Mouse (Mus musculus) small intestine, adult 2 months (tissue): ENCODE data around the gene Stau1. TPM values are rescaled to one million over a fixed set of nuclear protein-coding genes. Genes with fewer than 3 reads are reported as not detected.

ENCODE experiments used
- H3K27ac ChIP-seq: fragments of 200-500 bp; 2 replicates; pipeline ENCODE4 v1.5.1; 2012; ENCODE audit warnings: low read depth, low read length, control low read depth, inconsistent platforms; ENCODE audit not compliant: insufficient read depth
- H3K27me3 ChIP-seq: fragments of 200-500 bp; 2 replicates; pipeline ENCODE4 v1.6.1; 2012; ENCODE audit warnings: mild to moderate bottlenecking, moderate library complexity, low read length, inconsistent platforms; ENCODE audit not compliant: control insufficient read depth, insufficient read depth
- H3K36me3 ChIP-seq: fragments of 200-500 bp; 2 replicates; pipeline ENCODE4 v1.6.1; 2012; ENCODE audit warnings: mild to moderate bottlenecking, low read length, control low read depth, inconsistent platforms; ENCODE audit not compliant: control insufficient read depth, insufficient read depth
- H3K4me1 ChIP-seq: fragments of 200-500 bp; 2 replicates; pipeline ENCODE4 v1.6.1; 2012; ENCODE audit warnings: low read length, inconsistent platforms, mixed read lengths; ENCODE audit not compliant: control insufficient read depth, insufficient read depth, insufficient read length
- H3K4me3 ChIP-seq: fragments of 200-500 bp; 2 replicates; pipeline ENCODE4 v1.5.1; 2012; ENCODE audit warnings: low read depth, mild to moderate bottlenecking, control low read depth, inconsistent platforms, low read length, moderate library complexity
- CTCF ChIP-seq: fragments of 200-500 bp; IDR thresholded peaks from 2 replicates; pipeline ENCODE4 v1.5.1; 2012; ENCODE audit warnings: low read depth, mild to moderate bottlenecking, control low read depth, inconsistent platforms, low read length, moderate library complexity, mixed read lengths; ENCODE audit not compliant: insufficient replicate concordance, insufficient read length; ENCODE audit errors: extremely low read depth
- POLR2A ChIP-seq: fragments of 200-500 bp; IDR thresholded peaks from 2 replicates; pipeline ENCODE4 v1.6.1; 2012; ENCODE audit warnings: low read depth, mild to moderate bottlenecking, control low read depth, inconsistent platforms, low read length, moderate library complexity
- WGBS: fragments of 180-500 bp; shearing (Covaris S2); methylation state at CpG from one replicate; pipeline ENCODE4 v1.1.7; 2018; 5-methylcytosine and 5-hydroxymethylcytosine counted together
- polyA plus RNA-seq: library from polyadenylated mRNA; depleted of rRNA; stranded (reverse); fragments of >200 nt; gene quantifications from 2 replicates; pipeline ENCODE4 v1.2.3, GENCODE M21; 2012; rRNA removed

The Stau1 gene
- 5.3 and 9.8 TPM in 2 replicates for polyA plus RNA-seq

DNA sequence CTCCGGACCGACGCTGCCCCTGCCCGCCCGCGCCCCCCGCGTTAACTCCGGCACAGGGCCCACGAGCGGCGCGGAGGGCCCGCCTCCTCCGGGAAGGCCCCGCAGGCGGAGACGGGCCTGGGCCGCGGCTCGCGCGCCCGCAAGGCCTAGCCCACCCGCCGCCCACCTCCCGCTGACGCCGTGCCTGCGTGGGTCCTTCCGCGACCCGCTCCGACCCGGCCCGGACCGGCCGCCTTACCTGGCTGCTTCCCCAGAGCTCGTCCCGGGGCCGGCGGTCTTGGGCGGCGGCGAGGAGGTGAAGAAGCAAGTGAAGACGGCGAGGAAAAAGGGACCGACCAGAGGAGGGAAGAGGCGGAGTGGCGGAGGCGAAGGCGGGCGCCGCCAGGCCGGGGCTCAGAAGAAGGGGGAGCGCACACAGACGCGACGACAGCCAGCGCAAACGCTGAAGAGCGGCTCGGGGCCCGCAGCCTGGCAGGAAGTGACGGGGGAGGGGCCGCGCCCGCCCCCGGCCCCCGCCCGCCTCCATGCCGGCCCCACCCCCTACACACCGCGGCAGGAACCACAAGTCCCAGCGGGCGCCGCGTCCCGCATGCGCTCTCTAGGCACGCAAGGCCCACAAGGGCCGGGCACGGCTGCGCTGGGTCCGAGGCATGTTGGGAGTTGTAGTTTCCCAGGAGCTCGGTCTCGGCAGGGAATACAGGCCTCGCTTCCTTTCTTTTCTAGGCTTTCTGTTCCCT is at the start of gene Stau1:
Gene Stau1, minus strand, starts transcription at position 504 of the 737 bp plus-strand sequence.
- WGBS, result 1% methylated on average over 79 of the region's 88 CpGs
- peak within 1 kb of the TSS; percentile 94 for H3K27ac ChIP-seq
- TF ChIP-seq POLR2A (peak; percentile 92), CTCF (no peak)
- H3K4me3 ChIP-seq, result peak within 1 kb of the TSS; percentile 85
- no peaks in the 10 kb centered on the region for H3K27me3 ChIP-seq
- H3K4me1 ChIP-seq, result peaks cover 5% of the 10 kb centered on the region; the same call in 1 of the 2 replicates
- H3K36me3 ChIP-seq, result no peaks in the 10 kb centered on the region; the same call in 1 of the 2 replicates

DNA sequence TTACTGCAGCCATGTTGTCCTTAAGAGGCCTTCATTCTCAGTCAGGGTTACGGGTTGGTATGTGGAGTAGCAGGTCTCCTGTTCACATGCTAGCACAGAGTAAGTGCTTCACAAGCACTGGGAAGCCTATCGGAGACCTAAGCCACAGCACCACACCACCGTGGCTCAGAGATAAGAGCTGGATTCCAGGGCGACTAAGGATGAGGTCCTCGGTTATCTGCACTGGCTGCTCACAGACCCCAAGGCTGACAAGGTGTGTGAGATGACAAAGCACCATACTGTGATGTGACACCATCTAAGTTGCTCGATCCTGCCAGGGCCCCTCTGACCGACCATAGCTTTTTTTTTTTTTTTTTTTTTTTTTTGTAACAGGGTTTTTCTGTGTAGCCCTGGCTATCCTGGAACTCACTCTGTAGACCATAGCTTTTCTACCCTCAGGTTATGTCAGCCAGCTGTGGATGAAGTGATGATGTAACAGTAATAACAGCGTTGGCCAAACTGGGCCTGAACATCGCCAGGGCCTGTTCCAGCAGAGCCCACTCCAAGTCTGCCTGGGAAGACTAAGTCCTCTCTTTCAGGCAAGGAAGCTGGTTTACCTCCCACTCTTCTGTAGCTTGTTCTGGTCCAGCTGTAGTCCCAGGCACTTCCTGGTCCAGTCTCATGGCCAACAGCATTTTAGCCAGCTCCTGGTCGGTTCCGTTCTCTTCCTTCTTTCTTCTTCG is 47.5 kb upstream of the Stau1 start:
- TF ChIP-seq CTCF (no peak), POLR2A (no peak)
- H3K4me3 ChIP-seq, result no peak overlapping the region
- H3K27ac ChIP-seq, result no peak overlapping the region
- H3K27me3 ChIP-seq, result no peaks in the 10 kb centered on the region
- WGBS, result 80% methylated on average over 12 of the region's 12 CpGs
- H3K4me1 ChIP-seq, result no peaks in the 10 kb centered on the region; the same call in 1 of the 2 replicates
- H3K36me3 ChIP-seq, result peaks cover 89% of the 10 kb centered on the region

DNA sequence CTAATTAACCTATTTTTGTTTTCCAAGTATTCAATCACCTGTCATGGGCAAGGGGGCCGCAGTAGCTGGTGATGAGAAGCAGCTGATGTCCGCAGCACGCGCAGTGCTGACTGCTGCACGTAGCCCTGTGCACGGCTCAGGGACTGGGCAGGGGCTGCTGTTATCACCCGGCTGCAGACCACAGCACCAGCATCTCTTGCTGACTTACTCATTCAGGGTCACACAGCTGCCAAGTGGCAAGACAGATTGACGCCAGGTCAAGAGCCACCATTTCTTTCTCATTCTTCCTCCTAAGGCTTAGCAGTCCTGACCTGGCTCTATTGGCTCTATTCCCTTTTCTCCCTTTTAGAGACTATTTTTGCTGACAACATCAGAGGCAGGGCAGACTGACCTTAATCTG is 43.3 kb upstream of the Stau1 start:
- peaks cover 97% of the 10 kb centered on the region for H3K36me3 ChIP-seq
- no peak overlapping the region for H3K4me3 ChIP-seq
- no peaks in the 10 kb centered on the region for H3K27me3 ChIP-seq
- no peak overlapping the region for H3K27ac ChIP-seq
- WGBS, result 88% methylated on average over 8 of the region's 8 CpGs
- no peaks in the 10 kb centered on the region; the same call in 1 of the 2 replicates for H3K4me1 ChIP-seq
- TF ChIP-seq POLR2A (no peak), CTCF (no peak)

DNA sequence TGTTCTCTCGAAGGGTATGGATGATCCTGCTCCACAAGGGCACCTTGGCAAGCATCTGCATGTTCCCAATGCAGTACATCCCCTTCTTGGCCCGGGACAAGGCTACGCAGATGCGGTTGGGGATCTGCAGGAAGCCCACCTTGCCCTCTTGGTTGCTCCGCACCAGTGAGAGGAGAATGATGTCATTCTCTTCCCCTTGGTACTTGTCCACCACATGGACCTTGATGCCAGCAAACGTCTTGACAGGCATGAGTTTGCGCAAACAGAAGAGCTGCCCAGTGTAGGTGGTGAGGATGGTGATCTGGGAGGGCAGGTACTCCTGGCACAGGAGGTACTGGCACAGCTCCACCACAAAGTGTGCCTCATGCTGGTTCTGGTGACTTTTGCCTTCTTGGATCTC is 42.6 kb upstream of the Stau1 start:
- Histone ChIP-seq H3K4me1 (no peaks in the 10 kb centered on the region; the same call in 1 of the 2 replicates), H3K27ac (no peak overlapping the region), H3K36me3 (peaks cover 93% of the 10 kb centered on the region), H3K4me3 (no peak overlapping the region), H3K27me3 (no peaks in the 10 kb centered on the region)
- TF ChIP-seq CTCF (no peak), POLR2A (no peak)
- 86% methylated on average over 7 of the region's 7 CpGs for WGBS

DNA sequence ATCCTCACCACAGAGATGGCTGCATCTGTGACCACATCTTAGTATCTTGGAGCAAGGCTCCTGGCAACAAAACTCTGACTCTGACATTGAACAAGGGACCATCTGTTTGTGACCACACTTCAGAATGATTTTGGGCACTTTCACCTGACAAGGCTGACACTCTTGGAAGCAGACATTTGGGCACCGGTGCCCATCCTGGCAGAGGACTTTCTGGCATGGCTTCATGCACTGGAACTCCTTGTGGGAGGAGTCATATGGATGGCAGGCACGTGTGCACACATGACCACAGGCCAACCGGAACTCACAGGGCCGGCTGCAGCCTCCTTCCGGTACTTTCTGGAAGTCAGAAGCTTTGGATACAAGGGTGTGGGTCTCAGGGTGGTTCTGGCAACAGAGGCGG is 42.2 kb upstream of the Stau1 start:
- no peaks in the 10 kb centered on the region for H3K27me3 ChIP-seq
- no peak for TF ChIP-seq CTCF
- no peak for TF ChIP-seq POLR2A
- no peak overlapping the region for H3K4me3 ChIP-seq
- H3K27ac ChIP-seq, result no peak overlapping the region
- peaks cover 92% of the 10 kb centered on the region for H3K36me3 ChIP-seq
- WGBS, result 78% methylated on average over 6 of the region's 6 CpGs
- no peaks in the 10 kb centered on the region; the same call in 1 of the 2 replicates for H3K4me1 ChIP-seq

DNA sequence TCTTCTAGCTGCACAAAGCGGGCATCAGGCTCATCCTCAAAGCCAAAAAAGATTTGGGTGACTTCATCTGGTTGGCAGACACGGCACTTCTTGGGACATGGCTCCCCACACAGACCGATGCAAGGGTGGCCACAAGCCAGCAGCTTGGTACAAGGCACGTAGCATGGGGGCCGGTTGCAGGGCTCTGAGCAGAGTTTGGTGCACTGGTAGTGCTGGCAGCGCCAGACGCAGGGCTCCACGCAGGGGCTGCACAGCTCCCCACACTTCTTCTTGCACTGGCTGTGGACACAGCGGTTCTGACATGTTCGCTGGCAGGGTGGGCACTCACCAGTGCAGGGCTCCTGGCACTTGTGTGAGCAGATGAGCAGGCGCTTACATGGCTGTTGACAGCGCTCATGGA is 41.6 kb upstream of the Stau1 start:
- no peak for TF ChIP-seq CTCF
- no peak for TF ChIP-seq POLR2A
- no peaks in the 10 kb centered on the region for H3K27me3 ChIP-seq
- no peaks in the 10 kb centered on the region; the same call in 1 of the 2 replicates for H3K4me1 ChIP-seq
- peaks cover 86% of the 10 kb centered on the region for H3K36me3 ChIP-seq
- H3K4me3 ChIP-seq, result no peak overlapping the region
- 94% methylated on average over 12 of the region's 12 CpGs for WGBS
- no peak overlapping the region for H3K27ac ChIP-seq

DNA sequence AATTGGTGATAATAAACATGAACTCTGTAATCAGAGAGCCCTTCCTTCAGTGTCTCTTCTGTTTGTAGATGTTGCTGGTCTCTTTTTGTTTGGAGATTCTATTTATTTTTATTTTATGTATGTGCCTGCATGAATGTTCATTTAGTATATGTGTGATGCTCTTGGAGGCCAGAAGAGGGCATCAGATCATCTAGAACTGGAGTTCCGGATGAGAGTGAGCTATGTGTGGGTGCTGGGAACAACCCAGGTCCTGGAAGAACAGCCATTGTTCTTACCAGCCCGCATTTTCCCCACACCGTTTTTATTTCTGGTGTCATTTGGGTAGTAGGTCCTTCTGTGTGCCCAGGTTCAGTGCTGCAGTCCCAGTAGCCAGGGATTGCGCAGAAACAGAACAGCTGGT is 34.4 kb upstream of the Stau1 start:
- H3K27ac ChIP-seq, result no peak overlapping the region
- no peaks in the 10 kb centered on the region for H3K4me1 ChIP-seq
- H3K27me3 ChIP-seq, result no peaks in the 10 kb centered on the region
- TF ChIP-seq POLR2A, result no peak
- no peak for TF ChIP-seq CTCF
- H3K4me3 ChIP-seq, result no peak overlapping the region
- WGBS, result 96% methylated on average over 4 of the region's 4 CpGs
- H3K36me3 ChIP-seq, result peaks cover 58% of the 10 kb centered on the region
